Mouse (Mus musculus) gastrocnemius, adult 2 months (tissue): ENCODE data around the gene Prkca. TPM values are rescaled to one million over a fixed set of nuclear protein-coding genes. Genes with fewer than 3 reads are reported as not detected.

Experiments
- DNase-seq: peaks from one replicate; pipeline ENCODE4 v3.0.0; 2022
- H3K27ac ChIP-seq: fragments of 200-600 bp; 2 replicates; pipeline ENCODE4 v1.8.1; 2022; ENCODE audit warnings: mild to moderate bottlenecking
- H3K4me3 ChIP-seq: fragments of 200-600 bp; 2 replicates; pipeline ENCODE4 v1.8.1; 2022; ENCODE audit warnings: mild to moderate bottlenecking, moderate library complexity
- CTCF ChIP-seq: fragments of 200-600 bp; IDR thresholded peaks from 2 replicates; pipeline ENCODE4 v1.8.1; 2022; ENCODE audit warnings: antibody characterized with exemption, mild to moderate bottlenecking, moderate library complexity
- intact Hi-C: fragments of 180-260 bp; cut with DNase I; formaldehyde crosslinking; loops from one replicate; pipeline ENCODE4 v1.15.1; 2025
- total RNA-seq, 2 experiments: library from RNA; stranded (reverse); gene quantifications; 2 replicates each; pipeline ENCODE4 v1.2.3; 2021

Prkca gene
- total RNA-seq, 2 experiments from 2014 or later = 54.9 to 57.8 TPM

DNA sequence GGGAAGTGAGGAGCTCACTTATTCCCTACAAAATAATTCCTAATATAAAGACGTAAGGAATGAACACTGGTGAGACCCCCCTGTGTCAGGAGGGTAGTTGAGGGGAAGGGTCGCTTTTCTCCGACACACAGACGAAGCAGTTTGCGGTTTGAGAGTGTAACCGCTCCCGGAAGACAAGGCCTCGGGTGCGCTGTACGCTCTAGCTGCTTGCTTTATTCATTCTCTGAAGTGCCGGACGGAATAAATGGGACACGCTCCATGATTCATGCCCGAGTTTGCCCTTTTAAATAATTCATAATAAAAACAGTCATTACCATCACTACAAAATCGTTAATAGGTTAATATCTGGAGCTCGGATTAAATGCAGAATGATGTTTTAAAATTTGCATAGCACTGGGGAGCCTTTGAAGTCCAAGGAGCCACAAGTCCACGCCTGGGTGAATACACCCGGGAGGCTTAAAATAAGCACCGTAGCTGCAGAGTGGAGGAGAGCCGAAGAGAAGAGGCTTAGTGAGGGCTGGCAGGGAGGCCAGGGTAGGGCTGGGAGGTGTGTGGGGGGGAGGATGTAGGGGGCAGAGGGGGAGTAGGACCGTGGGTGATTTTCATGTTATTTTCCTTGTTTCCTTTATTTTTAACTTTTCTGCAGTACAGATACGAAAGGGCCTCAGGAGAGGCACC is 364.1 kb downstream of the Prkca start:
- no peak for TF ChIP-seq CTCF
- Histone ChIP-seq H3K4me3 (no peak overlapping the region), H3K27ac (no peak overlapping the region)
- intact Hi-C loops = no loop called here
- DNase-seq = no peak

DNA sequence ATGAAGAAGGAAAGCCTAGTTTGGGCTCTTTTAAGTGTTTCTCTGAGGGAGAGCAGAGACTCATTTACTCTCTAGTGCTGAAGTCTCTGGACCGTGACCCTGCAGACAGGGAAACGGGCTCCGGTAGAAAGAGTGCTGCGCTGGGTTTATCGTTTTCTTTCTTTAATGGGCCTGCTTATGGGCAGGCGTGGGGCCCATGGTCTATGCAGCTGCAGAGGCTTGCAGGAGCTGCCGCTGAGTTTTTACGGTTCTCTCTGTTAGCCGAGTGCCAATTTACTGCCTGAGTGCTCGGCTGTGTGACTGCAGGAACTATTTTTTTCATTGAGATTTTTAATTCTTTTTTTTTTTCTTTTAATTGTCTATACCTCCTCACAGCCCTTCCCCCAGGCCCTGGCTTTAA is 373.8 kb downstream of the Prkca start:
- no peak overlapping the region for H3K4me3 ChIP-seq
- DNase-seq = no peak
- intact Hi-C loops = no loop called here
- no peak for TF ChIP-seq CTCF
- no peak overlapping the region for H3K27ac ChIP-seq

DNA sequence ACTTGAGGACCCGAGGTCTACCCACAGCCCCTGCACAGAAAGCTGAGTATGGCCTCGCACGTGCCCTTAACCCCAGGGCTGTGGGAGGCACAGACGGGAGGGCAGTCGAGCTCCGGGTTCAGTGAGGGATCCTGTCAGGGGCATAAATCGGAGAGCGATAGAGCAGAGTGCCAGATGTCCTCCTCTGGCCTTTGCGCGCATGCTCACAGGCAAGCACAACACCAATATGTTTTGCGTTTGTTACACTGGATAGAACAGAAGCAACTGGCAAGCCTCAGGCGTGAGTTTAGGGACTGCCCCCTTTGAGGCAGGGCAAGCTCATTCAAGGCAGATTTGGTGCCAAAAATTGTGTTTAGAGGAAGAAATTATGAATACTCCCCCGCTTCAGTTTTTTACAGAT is 375.6 kb downstream of the Prkca start:
- no peak for TF ChIP-seq CTCF
- intact Hi-C loops = no loop called here
- Histone ChIP-seq H3K4me3 (no peak overlapping the region), H3K27ac (no peak overlapping the region)
- peak; percentile 28 for DNase-seq

DNA sequence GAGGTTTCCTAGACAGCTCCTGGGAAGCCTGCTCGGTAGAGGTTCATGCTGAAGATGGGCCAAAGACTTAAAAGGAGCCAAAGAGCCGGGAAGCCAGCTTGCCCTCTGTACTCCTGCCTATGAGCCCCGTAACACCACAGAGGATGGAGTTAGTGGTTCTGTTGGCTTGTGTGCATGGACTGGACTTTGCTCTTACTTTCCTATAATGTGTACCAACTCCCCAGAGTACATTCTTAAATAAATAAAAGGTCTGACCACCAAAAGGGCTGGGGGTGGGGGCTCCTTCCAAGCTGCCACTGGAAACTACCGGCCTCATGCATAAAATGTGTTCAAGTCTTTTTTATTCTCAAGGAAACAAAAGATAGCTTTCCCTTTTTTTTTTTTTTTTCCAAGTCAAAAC is 377.5 kb downstream of the Prkca start:
- Histone ChIP-seq H3K4me3 (no peak overlapping the region), H3K27ac (no peak overlapping the region)
- no peak for DNase-seq
- TF ChIP-seq CTCF = no peak
- intact Hi-C loops = no loop called here

DNA sequence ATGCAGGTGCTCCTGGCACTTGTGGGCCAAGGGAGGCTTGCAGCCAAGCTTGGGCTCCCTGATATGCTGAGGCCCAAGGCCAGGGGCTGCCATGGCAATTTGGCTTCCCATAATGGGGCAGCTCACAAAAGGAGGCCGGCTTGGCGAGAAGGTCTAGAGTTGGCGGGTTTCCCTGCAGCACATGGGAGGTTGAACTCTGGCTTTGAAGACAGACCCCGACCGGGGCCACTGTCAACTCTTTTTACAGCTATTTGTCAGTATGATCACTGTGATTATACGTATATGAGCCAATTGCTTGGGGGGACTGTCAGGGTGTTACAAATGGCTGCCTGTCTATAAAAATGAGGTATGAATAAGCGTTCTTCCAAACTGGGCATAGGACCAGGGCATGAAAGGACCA is 378.3 kb downstream of the Prkca start:
- intact Hi-C loops = no loop called here
- Histone ChIP-seq H3K27ac (no peak overlapping the region), H3K4me3 (no peak overlapping the region)
- no peak for DNase-seq
- TF ChIP-seq CTCF = no peak

DNA sequence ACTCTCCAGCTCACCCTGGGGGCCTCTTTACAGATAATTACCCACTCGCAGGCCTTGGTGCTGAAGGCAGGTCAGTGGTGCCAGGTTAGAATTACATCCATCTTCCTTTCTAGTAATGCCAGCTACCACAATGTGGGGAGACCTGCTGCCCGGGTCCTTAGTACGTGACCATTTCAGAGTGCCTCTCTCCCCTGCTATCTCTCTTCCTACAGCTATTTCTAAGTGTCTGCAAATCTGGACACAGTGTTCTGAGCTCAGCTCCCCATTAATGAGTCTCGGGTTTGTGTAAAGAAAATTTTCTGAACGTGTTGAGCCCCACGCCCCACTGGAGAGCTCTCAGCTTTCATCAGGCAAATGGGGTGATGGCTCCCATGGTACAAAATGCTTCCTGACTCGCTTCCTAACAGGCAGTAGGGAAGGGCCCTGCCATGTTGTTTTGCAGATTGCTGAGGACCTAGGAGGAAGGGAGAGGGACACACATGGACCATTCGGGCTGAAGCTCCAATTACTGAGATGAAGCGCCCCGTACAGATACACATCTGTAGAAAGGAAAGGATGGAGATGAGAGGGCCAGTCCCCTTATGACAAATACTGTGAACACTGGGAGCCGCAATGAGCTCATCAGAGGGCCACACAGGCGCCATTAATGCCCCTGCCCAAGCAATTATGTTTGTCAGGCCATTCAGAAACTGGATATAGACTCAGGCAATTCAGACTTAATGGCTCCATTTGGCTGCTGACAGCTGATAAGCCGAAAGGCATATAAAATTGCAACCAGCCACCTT is 386.0 kb downstream of the Prkca start:
- Histone ChIP-seq H3K27ac (no peak overlapping the region), H3K4me3 (no peak overlapping the region)
- intact Hi-C loops = no loop called here
- no peak for DNase-seq
- TF ChIP-seq CTCF = no peak

DNA sequence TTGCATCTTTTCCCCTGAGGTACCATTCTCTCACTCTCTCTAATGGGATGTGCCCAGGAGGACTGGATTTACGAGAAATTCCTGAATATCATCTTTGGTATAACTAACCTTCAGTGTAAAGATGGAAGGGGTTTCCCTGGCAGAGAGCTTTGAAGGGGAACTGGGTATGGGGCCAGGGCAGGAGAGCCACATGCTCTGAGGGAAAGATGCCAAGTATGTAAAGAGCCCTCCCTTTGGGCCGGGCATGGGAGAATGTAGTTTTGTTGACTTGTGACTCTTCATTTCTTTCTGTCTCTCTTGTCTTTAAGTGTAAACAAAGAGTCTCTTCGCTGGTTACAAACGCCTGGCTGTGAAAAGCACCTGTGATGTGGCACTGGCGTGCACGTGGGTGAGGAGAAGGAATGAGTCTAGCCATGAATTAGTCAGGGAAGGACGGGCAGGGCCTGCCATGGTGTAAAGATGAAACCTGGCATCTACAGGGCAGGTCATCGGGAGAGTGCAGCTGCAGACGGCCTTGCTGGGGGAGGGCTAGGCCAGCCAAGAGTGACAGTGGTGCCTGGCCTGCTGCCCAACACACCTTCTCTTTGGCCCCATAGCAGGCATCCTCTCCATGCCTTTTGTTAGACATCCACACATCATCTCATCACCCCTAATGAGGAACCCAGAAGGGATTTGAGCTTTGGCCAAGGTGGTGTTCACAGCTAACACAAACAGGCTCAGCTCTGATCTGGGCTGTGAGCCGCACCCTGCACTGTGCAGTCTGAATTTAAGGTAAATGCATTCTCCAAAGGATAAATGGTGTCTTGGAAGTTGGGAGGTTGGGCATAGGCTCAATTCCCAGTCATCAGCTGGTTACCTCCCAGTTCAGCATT is 388.3 kb downstream of the Prkca start:
- no peak for TF ChIP-seq CTCF
- no peak overlapping the region for H3K4me3 ChIP-seq
- no peak for DNase-seq
- no peak overlapping the region for H3K27ac ChIP-seq
- intact Hi-C loops = no loop called here

DNA sequence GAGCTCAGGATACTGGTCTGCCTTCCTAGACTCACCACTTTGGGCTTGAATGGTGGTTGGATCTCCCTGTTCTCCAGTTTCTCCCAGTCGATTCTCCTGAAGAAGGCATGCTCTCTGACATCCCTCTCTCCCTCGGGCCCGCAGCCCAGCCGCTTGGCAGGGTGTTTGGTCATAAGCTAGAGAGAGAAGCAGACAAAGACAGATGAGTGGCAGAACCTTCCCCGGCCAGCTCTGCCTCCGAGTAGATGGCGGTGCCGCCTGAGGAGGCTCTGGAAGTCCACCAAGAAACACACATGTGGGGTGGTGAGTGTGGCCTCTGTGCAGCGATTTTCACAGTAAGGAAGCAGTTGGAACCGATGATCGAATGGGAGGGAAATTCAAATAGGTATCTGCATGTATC is 392.3 kb downstream of the Prkca start:
- Histone ChIP-seq H3K27ac (no peak overlapping the region), H3K4me3 (no peak overlapping the region)
- no peak for TF ChIP-seq CTCF
- DNase-seq = no peak
- intact Hi-C loops = no loop called here

DNA sequence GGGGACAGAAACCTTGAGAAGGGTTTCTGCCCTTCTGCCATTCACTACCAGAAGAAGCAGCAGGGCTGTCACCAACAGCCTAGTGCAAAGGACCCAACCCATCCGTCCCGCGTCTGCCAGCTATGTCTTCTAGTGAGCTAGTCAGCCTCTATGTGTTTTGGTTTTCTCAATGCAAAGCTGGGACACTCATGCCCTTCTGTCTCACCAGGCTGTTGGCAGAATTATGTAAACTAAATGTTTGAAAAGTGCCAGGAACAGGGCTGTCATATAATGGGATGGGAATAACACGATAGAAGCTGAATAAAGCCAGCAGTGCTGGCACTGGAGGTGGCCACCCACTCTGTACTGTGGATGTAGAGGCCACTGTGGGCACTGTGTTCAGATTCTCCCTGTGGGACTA is 393.1 kb downstream of the Prkca start:
- DNase-seq = no peak
- no peak overlapping the region for H3K4me3 ChIP-seq
- intact Hi-C loops = no loop called here
- H3K27ac ChIP-seq = peak overlapping the region; percentile 12; the same call in 1 of the 2 replicates
- no peak for TF ChIP-seq CTCF

DNA sequence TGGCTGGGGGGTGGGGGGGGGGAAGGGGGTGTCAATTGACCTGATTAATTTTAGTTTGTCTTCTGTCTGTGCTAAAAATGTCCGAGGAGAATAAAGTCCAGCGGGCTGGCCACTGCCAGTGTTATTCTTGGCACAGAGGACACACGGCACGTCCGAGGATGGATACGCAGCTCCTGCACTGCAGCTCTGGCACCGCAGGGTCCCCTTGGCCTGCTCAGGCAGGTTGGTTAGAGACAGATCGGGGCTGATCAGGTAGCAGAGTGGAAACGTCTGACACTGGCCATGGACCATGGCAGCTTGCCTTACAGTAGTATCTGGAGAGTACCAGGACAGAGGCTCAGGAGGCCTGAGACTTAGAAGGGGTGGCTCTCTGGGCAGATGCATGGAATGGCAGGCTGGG is 393.5 kb downstream of the Prkca start:
- DNase-seq = peak; percentile 83
- intact Hi-C loops = no loop called here
- H3K4me3 ChIP-seq = no peak overlapping the region
- TF ChIP-seq CTCF = no peak
- peak overlapping the region; percentile 12; the same call in 1 of the 2 replicates for H3K27ac ChIP-seq

DNA sequence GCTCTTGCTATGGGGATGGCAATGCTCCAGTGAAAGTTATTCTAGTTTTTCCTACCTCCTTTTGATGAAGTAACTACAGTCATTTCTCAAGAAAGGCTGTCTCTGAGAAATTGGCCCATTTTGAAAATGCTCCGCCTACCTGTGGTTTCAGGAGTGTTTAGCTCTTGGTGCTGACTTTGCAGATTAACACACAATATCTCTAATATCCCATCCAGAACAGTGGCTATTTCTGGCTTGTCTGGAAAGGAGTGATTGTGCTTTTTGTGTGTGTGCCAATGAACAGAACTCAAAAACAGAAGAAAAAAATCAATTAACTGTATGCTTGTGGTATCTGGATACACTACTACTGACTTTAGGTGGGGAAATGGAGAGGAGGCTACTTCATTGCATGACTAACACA is 395.8 kb downstream of the Prkca start:
- no peak for DNase-seq
- TF ChIP-seq CTCF = no peak
- Histone ChIP-seq H3K4me3 (no peak overlapping the region), H3K27ac (no peak overlapping the region)
- intact Hi-C loops = no loop called here

DNA sequence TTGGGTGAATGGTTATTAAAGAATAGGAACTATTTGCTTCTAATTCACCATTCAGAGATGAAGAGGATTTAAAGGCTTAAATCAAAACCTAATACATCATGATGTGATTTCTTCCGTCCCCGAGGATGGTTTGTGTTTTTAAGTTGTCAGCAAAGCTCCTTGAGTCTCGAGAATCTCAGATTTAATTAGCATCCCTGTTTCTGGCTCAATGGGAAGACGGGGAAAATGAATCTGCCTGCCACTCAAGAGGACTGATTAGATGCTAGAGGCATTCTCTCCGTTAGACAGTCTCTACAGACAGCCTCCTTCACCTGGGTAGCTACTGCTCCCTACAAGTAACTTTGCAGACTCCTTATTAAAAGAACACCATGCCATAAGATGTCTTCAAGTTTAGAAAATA is 396.9 kb downstream of the Prkca start:
- Histone ChIP-seq H3K27ac (no peak overlapping the region), H3K4me3 (no peak overlapping the region)
- TF ChIP-seq CTCF = no peak
- intact Hi-C loops = no loop called here
- DNase-seq = no peak

DNA sequence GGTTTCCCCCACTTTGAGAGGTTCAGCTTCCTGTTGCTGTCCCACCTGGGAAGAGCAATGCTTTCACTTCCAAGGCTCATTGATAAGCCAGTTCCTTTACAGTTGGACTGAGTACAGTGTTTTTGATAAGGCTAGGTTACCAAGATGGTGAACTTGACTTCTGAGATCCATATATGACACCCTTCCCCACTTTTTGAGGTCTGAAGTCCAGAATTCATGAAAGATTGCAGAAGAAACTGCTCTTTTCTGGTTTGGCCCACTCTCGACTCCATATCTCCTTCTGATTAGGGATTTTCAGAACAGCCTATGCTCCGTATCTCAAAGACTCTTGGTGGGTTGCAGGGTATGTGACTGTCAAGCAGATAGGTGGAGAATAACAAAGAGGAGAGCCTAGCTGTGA is 406.8 kb downstream of the Prkca start:
- H3K27ac ChIP-seq = no peak overlapping the region
- DNase-seq = no peak
- H3K4me3 ChIP-seq = no peak overlapping the region
- intact Hi-C loops = no loop called here
- no peak for TF ChIP-seq CTCF
